Mouse (Mus musculus): ENCODE results near the gene Gramd2.

Gramd2 gene

GRCm38 (mm10) chr9:59668473-59668872 lies 11.5 kb upstream of the Gramd2 start:
- DNase-seq, result no peak

- no peak for DNase-seq
These were observed 10.8 kb upstream of the Gramd2 start for GRCm38 (mm10) chr9:59669172-59669571.

GRCm38 (mm10) chr9:59672195-59672894 lies 7.6 kb upstream of the Gramd2 start:
- DNase-seq, result no peak

GRCm38 (mm10) chr9:59673427-59673826 lies 6.5 kb upstream of the Gramd2 start:
- DNase-seq, result no peak

- no peak for DNase-seq
These were observed 4.3 kb upstream of the Gramd2 start for GRCm38 (mm10) chr9:59675598-59675997.

GRCm38 (mm10) chr9:59678313-59678712 lies 1.6 kb upstream of the Gramd2 start:
- no peak for DNase-seq

GRCm38 (mm10) chr9:59680534-59680875 lies 561 bp downstream of the Gramd2 start:
- DNase-seq, result no peak

GRCm38 (mm10) chr9:59684020-59684419 lies 4.1 kb downstream of the Gramd2 start:
- DNase-seq, result no peak

- no peak for DNase-seq
These were observed 7.6 kb downstream of the Gramd2 start for GRCm38 (mm10) chr9:59687416-59688046.

GRCm38 (mm10) chr9:59691635-59692094 lies 11.7 kb downstream of the Gramd2 start:
- DNase-seq, result no peak

- no peak for DNase-seq
These were observed 12.2 kb downstream of the Gramd2 start for GRCm38 (mm10) chr9:59692145-59692544.

GRCm38 (mm10) chr9:59694571-59695450 lies 14.9 kb downstream of the Gramd2 start:
- no peak for DNase-seq

- no peak for DNase-seq
These were observed 15.5 kb downstream of the Gramd2 start for GRCm38 (mm10) chr9:59695451-59695813.

- DNase-seq, result no peak
These were observed 16.4 kb downstream of the Gramd2 start for GRCm38 (mm10) chr9:59696381-59696780.

GRCm38 (mm10) chr9:59701094-59701493 lies 21.1 kb downstream of the Gramd2 start:
- no peak for DNase-seq

GRCm38 (mm10) chr9:59703099-59703498 lies 23.2 kb downstream of the Gramd2 start:
- no peak for DNase-seq

GRCm38 (mm10) chr9:59706850-59707825 lies 27.2 kb downstream of the Gramd2 start:
- no peak for DNase-seq

GRCm38 (mm10) chr9:59709225-59709624 lies 29.3 kb downstream of the Gramd2 start:
- no peak for DNase-seq

- no peak for DNase-seq
These were observed 36.4 kb downstream of the Gramd2 start for GRCm38 (mm10) chr9:59716275-59716898.

- no peak for DNase-seq
These were observed 38.3 kb downstream of the Gramd2 start for GRCm38 (mm10) chr9:59718237-59718636.

- DNase-seq, result no peak
These were observed 41.2 kb downstream of the Gramd2 start for GRCm38 (mm10) chr9:59721144-59721543.

GRCm38 (mm10) chr9:59723096-59723657 lies 43.2 kb downstream of the Gramd2 start:
- peak; percentile 7 to 38 for DNase-seq

All from thymus, adult 18-20 months (tissue).